Mouse (Mus musculus): ENCODE results near the gene Rnf208. TPM values are rescaled to one million over a fixed set of nuclear protein-coding genes. Genes with fewer than 3 reads are reported as not detected.
A peak's percentile ranks its signal among the peaks of the same experiment; 100 is the strongest.

Rnf208 gene
- polyA plus RNA-seq, 1 experiment from 2014 or later = 43.1 TPM

DNA sequence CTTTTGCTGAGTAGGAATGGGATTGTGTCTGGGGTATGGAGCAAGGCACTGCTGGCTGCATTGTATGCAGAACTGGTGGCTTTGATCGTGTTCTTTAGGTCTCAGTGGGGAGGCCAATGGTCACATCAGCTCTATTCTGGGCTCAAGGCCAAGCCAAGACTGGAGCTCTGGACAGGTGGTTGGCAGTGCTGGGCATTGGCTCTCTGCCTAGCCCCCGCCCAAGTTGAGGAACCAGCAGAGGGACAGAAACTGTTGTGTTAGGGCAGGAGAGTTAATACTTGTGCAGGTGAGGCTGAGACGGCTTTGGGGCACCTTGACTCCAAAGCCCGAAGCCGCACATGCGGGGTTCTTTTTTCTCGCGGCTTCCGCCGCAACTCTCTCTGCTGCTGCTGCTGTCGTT lies 47.6 kb downstream of the Rnf208 start, which contains the start of gene Lrrc26:
Lrrc26 (plus strand) TSS at position 265 of the 400 bp plus-strand sequence.
- 9% methylated on average over 11 of the region's 11 CpGs for WGBS
- ATAC-seq = no peak

DNA sequence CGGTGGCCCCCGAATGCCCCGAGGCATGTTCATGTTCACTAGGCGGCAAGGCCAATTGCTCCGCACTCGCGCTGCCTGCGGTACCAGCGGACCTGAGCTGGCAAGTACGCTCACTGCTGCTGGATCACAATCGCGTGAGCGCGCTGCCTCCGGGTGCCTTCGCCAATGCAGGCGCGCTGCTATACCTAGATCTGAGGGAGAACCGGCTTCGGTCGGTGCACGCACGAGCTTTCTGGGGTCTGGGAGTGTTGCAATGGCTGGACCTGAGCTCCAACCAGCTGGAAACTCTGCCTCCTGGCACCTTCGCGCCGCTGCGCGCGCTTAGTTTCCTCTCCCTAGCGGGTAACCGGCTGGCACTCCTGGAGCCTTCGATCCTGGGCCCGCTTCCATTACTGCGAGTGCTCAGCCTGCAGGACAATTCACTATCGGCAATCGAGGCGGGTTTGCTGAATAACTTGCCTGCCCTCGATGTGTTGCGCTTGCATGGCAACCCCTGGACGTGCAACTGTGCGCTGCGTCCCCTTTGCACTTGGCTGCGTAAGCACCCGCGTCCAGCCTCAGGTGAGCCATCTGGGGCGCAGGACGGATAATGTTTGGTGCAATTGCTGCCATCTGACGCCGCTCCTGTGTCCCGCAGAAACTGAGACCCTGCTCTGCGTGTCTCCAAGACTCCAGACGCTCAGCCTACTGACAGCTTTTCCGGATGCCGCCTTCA lies 48.2 kb downstream of the Rnf208 start:
- no peak for ATAC-seq
- Histone ChIP-seq H3K4me2 (peak overlapping the region; percentile 51), H3K9ac (peak overlapping the region; percentile 21)

More for the DNA sequence above, 47.6 kb downstream of the Rnf208 start, which contains the start of gene Lrrc26:
- H3K36me3 ChIP-seq (ENCODE audit: poor library complexity, severe bottlenecking) = peaks cover 21% of the 10 kb centered on the region
- H3K9ac ChIP-seq = peak within 1 kb of the TSS; percentile 21
- H3K9me3 ChIP-seq (replicated peaks) = no peaks in the 10 kb centered on the region
- no peak within 1 kb of the TSS for H3K27ac ChIP-seq
- H3K4me2 ChIP-seq = peak within 1 kb of the TSS; percentile 51
- H3K27me3 ChIP-seq = peaks cover 73% of the 10 kb centered on the region
- H3K4me3 ChIP-seq = peak within 1 kb of the TSS; percentile 27
- peaks cover 26% of the 10 kb centered on the region for H3K4me1 ChIP-seq

DNA sequence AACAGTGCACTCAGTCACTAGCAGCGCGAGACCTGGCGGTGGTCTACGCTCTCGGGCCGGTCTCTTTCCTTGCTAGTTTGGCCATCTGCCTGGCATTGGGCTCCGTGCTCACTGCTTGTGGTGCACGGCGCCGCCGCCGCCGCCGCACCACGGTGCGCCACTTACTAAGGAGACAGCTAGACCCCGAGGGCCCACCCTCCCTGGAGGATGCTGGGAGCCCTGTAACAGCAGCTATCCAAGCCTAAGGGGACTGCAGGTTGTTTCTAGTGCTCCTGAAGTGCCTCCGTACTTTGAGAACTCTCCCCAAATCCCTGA lies 48.7 kb downstream of the Rnf208 start:
- WGBS = under 1% methylated on average over 18 of the region's 18 CpGs
- no peak for ATAC-seq
- H3K9me3 ChIP-seq (replicated peaks) = no peaks in the 10 kb centered on the region
- no peak overlapping the region for H3K27ac ChIP-seq
- H3K36me3 ChIP-seq (ENCODE audit: poor library complexity, severe bottlenecking) = peaks cover 10% of the 10 kb centered on the region
- H3K4me3 ChIP-seq = peak overlapping the region; percentile 27
- peak overlapping the region; percentile 21; the same call in 1 of the 2 replicates for H3K9ac ChIP-seq
- peak overlapping the region; percentile 51 for H3K4me2 ChIP-seq
- peaks cover 26% of the 10 kb centered on the region for H3K4me1 ChIP-seq
- peaks cover 83% of the 10 kb centered on the region for H3K27me3 ChIP-seq

More for the DNA sequence above, 48.2 kb downstream of the Rnf208 start:
- WGBS = 2% methylated on average over 54 of the region's 54 CpGs
- peaks cover 78% of the 10 kb centered on the region for H3K27me3 ChIP-seq
- peaks cover 26% of the 10 kb centered on the region for H3K4me1 ChIP-seq
- H3K27ac ChIP-seq = no peak overlapping the region
- H3K9me3 ChIP-seq (replicated peaks) = no peaks in the 10 kb centered on the region
- peak overlapping the region; percentile 27 for H3K4me3 ChIP-seq
- peaks cover 15% of the 10 kb centered on the region for H3K36me3 ChIP-seq (ENCODE audit: poor library complexity, severe bottlenecking)

DNA sequence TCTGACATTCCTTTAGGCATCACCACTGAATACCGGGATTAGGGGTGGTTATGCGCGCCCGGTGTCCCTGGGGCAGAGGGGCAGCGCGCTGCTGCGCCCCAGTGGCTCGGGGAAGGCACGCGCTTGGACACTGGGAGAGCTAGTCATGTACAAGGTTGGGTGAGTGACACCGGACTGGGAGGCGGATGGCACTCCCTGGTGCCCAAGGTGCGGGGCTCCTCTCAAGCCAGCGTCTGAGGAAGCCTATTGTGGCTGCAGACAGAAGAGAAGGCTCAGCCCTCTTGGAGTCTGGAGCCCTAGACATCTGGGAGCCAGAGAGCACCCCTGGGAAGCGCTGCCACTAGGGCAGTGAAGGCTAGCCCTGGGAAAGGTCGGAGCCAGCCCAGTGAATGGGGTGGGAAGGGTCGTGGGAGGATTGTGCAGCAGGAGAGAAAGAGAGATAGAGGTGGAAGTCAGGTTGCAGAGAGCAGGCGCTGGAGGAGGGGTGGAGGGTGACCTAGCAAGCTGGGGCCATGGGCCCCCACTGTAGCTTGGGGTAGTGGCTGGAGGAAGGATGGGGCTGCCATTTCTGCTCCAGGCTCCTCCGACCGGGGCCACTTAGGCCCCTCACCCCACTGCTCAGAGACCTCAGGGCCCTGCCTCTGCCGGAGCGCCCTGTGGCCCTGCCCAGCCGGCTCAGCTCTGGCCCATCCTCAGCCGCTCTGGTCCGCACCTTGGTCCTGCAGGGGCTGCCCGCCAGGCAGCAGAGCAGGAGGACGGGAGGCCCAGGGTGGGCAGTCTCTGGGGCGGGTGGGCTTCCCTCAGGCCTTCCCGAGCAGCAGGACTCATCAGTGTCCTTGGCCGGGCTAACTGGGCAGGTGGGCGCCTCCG lies 49.4 kb downstream of the Rnf208 start:
- Histone ChIP-seq H3K9me3 (replicated peaks) (no peaks in the 10 kb centered on the region), H3K4me1 (peaks cover 26% of the 10 kb centered on the region), H3K27me3 (peaks cover 90% of the 10 kb centered on the region), H3K9ac (peak overlapping the region; percentile 43; the same call in 1 of the 2 replicates), H3K4me3 (peak overlapping the region; percentile 27), H3K4me2 (peak overlapping the region; percentile 51), H3K36me3 (ENCODE audit: poor library complexity, severe bottlenecking) (peaks cover 3% of the 10 kb centered on the region), H3K27ac (no peak overlapping the region)
- peak; percentile 22; the same call in 1 of the 2 replicates for ATAC-seq
- WGBS = 3% methylated on average over 32 of the region's 32 CpGs

DNA sequence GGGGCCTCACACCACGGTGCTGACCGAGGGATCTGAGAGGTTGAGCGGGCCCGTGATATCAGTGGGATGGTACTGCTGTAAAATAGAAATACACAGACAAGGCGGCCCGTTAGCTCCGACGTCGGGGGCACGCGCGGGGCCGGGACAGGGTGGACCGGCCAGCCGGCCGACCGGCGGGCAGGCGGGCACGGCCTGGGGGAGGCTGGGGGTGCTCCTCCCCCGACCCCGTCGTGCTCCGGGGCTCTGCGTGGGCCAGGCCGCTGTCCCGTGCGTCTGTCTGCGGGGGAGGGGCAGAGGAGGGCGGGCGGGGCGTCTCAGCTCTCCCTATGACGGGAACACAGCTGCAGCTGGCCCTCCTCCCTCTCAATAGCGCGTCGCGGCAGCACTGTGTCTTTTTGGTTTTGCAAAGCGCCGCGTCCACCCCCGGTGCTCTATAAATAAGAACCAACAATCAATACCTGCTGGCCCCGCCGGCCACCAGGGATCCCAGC lies 50.0 kb downstream of the Rnf208 start:
- Histone ChIP-seq H3K4me1 (peaks cover 26% of the 10 kb centered on the region), H3K9me3 (replicated peaks) (no peaks in the 10 kb centered on the region), H3K27ac (no peak overlapping the region), H3K4me2 (peak overlapping the region; percentile 50), H3K9ac (peak overlapping the region; percentile 43), H3K36me3 (ENCODE audit: poor library complexity, severe bottlenecking) (no peaks in the 10 kb centered on the region), H3K27me3 (peaks cover 96% of the 10 kb centered on the region), H3K4me3 (peak overlapping the region; percentile 27)
- WGBS = 4% methylated on average over 36 of the region's 43 CpGs
- ATAC-seq = 0 out of 2 replicates have a peak, but pooled peaks have one; percentile 31

DNA sequence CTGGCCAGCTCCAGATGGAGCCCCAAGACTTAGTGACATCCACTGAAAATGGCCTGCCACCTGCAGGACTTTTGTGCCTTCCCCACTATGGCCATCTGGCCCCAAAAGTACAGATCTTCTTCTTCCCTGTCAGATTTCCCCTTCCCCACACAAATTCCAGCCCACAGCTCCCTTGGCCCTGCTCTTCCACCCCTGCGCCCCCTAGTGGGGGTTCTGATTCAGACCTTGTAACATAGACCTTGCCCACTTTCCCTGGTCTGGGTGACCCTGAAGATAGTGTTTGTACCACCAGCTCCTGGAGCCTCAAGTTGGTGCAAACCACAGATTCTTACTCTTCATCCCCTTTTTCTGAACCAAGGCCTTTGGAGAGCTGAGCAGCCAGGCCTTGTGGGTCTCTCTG lies 50.8 kb downstream of the Rnf208 start:
- H3K27me3 ChIP-seq = peaks cover 98% of the 10 kb centered on the region

DNA sequence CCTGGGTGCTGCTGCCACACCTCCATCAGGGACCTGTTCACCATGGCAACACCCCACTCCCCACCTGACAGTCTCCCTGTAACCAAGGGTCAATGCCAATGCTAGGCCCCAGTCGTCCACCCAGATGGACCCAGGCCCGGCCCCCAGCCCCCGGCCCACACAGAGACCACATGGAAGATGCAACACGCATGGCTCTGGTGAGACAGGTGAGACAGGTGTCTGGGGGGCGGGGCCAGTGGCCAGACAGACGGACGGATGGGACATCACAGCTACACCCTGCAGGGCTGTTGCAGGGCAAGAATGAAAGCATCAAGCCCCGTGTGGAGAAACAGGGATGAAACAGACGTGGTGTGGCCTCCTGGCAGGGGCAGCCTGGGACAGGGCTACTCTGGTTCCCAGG lies 51.7 kb downstream of the Rnf208 start:
- 79% methylated on average over 9 of the region's 9 CpGs for WGBS

More for the DNA sequence above, 50.8 kb downstream of the Rnf208 start:
- Histone ChIP-seq H3K9me3 (replicated peaks) (no peaks in the 10 kb centered on the region), H3K4me3 (no peak overlapping the region), H3K4me2 (no peak overlapping the region; the same call in 1 of the 2 replicates), H3K9ac (no peak overlapping the region), H3K27ac (no peak overlapping the region), H3K36me3 (ENCODE audit: poor library complexity, severe bottlenecking) (no peaks in the 10 kb centered on the region), H3K4me1 (peaks cover 26% of the 10 kb centered on the region)
- ATAC-seq = no peak
- WGBS = 0% methylated on average over 1 of the region's 1 CpGs

More for the DNA sequence above, 51.7 kb downstream of the Rnf208 start:
- Histone ChIP-seq H3K9me3 (replicated peaks) (no peaks in the 10 kb centered on the region), H3K4me3 (no peak overlapping the region), H3K27me3 (peaks cover 98% of the 10 kb centered on the region), H3K4me1 (peaks cover 26% of the 10 kb centered on the region), H3K36me3 (ENCODE audit: poor library complexity, severe bottlenecking) (no peaks in the 10 kb centered on the region), H3K4me2 (no peak overlapping the region), H3K9ac (no peak overlapping the region), H3K27ac (no peak overlapping the region)
- ATAC-seq = no peak

Other genes with a start within 250 kb of the Rnf208 start
- gene Nsmf, start 187.9 kb upstream of the Rnf208 start, polyA plus RNA-seq (2015; fragmentation: Nextera tagmentation; extraction: Ambion mirVana) = 125 and 129 TPM in 2 replicates
- not detected in 2 replicates for gene Entpd8, start 162.0 kb upstream of the Rnf208 start, polyA plus RNA-seq (2015; fragmentation: Nextera tagmentation; extraction: Ambion mirVana)
- not detected in 2 replicates for gene Noxa1, start 147.1 kb upstream of the Rnf208 start, polyA plus RNA-seq (2015; fragmentation: Nextera tagmentation; extraction: Ambion mirVana)
- 29.2 and 30.8 TPM in 2 replicates for gene Nrarp, start 61.5 kb upstream of the Rnf208 start, polyA plus RNA-seq (2015; fragmentation: Nextera tagmentation; extraction: Ambion mirVana)
- gene Tor4a, start 45.4 kb upstream of the Rnf208 start, polyA plus RNA-seq (2015; fragmentation: Nextera tagmentation; extraction: Ambion mirVana) = 0.66 and 0.78 TPM in 2 replicates
- gene Nelfb, start 30.8 kb upstream of the Rnf208 start, polyA plus RNA-seq (2015; fragmentation: Nextera tagmentation; extraction: Ambion mirVana) = 95.4 and 104 TPM in 2 replicates
- not detected in 2 replicates for gene Stpg3, start 27.6 kb upstream of the Rnf208 start, polyA plus RNA-seq (2015; fragmentation: Nextera tagmentation; extraction: Ambion mirVana)
- 0.21 TPM in 1 of 2 replicates, not detected in the other for gene Fam166a, start 23.5 kb upstream of the Rnf208 start, polyA plus RNA-seq (2015; fragmentation: Nextera tagmentation; extraction: Ambion mirVana)
- gene Tubb4b, start 17.6 kb upstream of the Rnf208 start, polyA plus RNA-seq (2015; fragmentation: Nextera tagmentation; extraction: Ambion mirVana) = 448 and 518 TPM in 2 replicates
- not detected in 2 replicates for gene Slc34a3, start 7.9 kb upstream of the Rnf208 start, polyA plus RNA-seq (2015; fragmentation: Nextera tagmentation; extraction: Ambion mirVana)
- not detected in 2 replicates for gene Rnf224, start 5.5 kb upstream of the Rnf208 start, polyA plus RNA-seq (2015; fragmentation: Nextera tagmentation; extraction: Ambion mirVana)
- 0.29 TPM in 1 of 2 replicates, not detected in the other for gene Cysrt1, start 197 bp downstream of the Rnf208 start, polyA plus RNA-seq (2015; fragmentation: Nextera tagmentation; extraction: Ambion mirVana)
- gene AL732309.1, start 4.6 kb downstream of the Rnf208 start, polyA plus RNA-seq (2015; fragmentation: Nextera tagmentation; extraction: Ambion mirVana) = 4.4 and 7.1 TPM in 2 replicates
- gene Tmem203, start 13.2 kb downstream of the Rnf208 start, polyA plus RNA-seq (2015; fragmentation: Nextera tagmentation; extraction: Ambion mirVana) = 19.4 and 20.3 TPM in 2 replicates
- gene Tprn, start 20.4 kb downstream of the Rnf208 start, polyA plus RNA-seq (2015; fragmentation: Nextera tagmentation; extraction: Ambion mirVana) = 9.7 and 10.8 TPM in 2 replicates
- 233 and 245 TPM in 2 replicates for gene Ssna1, start 30.2 kb downstream of the Rnf208 start, polyA plus RNA-seq (2015; fragmentation: Nextera tagmentation; extraction: Ambion mirVana)
- 126 and 148 TPM in 2 replicates for gene Anapc2, start 30.2 kb downstream of the Rnf208 start, polyA plus RNA-seq (2015; fragmentation: Nextera tagmentation; extraction: Ambion mirVana)
- not detected in 2 replicates for gene Tmem210, start 45.9 kb downstream of the Rnf208 start, polyA plus RNA-seq (2015; fragmentation: Nextera tagmentation; extraction: Ambion mirVana)
- gene Lrrc26, start 47.7 kb downstream of the Rnf208 start, polyA plus RNA-seq (2015; fragmentation: Nextera tagmentation; extraction: Ambion mirVana) = 0.14 TPM in 1 of 2 replicates, not detected in the other
- 5.6 and 7.9 TPM in 2 replicates for gene Grin1, start 76.9 kb downstream of the Rnf208 start, polyA plus RNA-seq (2015; fragmentation: Nextera tagmentation; extraction: Ambion mirVana)
- 59.2 and 63.2 TPM in 2 replicates for gene Man1b1, start 90.1 kb downstream of the Rnf208 start, polyA plus RNA-seq (2015; fragmentation: Nextera tagmentation; extraction: Ambion mirVana)
- gene Dpp7, start 114.1 kb downstream of the Rnf208 start, polyA plus RNA-seq (2015; fragmentation: Nextera tagmentation; extraction: Ambion mirVana) = 22.8 and 23.3 TPM in 2 replicates
- 2.2 and 3.5 TPM in 2 replicates for gene Uap1l1, start 123.4 kb downstream of the Rnf208 start, polyA plus RNA-seq (2015; fragmentation: Nextera tagmentation; extraction: Ambion mirVana)
- gene Sapcd2, start 130.1 kb downstream of the Rnf208 start, polyA plus RNA-seq (2015; fragmentation: Nextera tagmentation; extraction: Ambion mirVana) = 49.4 and 62.3 TPM in 2 replicates
- 0.68 and 0.98 TPM in 2 replicates for gene Entpd2, start 153.6 kb downstream of the Rnf208 start, polyA plus RNA-seq (2015; fragmentation: Nextera tagmentation; extraction: Ambion mirVana)
- 287 and 315 TPM in 2 replicates for gene Npdc1, start 157.1 kb downstream of the Rnf208 start, polyA plus RNA-seq (2015; fragmentation: Nextera tagmentation; extraction: Ambion mirVana)
- gene Fut7, start 181.0 kb downstream of the Rnf208 start, polyA plus RNA-seq (2015; fragmentation: Nextera tagmentation; extraction: Ambion mirVana) = 0.08 TPM in 1 of 2 replicates, not detected in the other
- 5.7 and 8.2 TPM in 2 replicates for gene Abca2, start 186.4 kb downstream of the Rnf208 start, polyA plus RNA-seq (2015; fragmentation: Nextera tagmentation; extraction: Ambion mirVana)
- gene Clic3, start 214.6 kb downstream of the Rnf208 start, polyA plus RNA-seq (2015; fragmentation: Nextera tagmentation; extraction: Ambion mirVana) = 2.4 and 3.2 TPM in 2 replicates
- gene Paxx, start 218.8 kb downstream of the Rnf208 start, polyA plus RNA-seq (2015; fragmentation: Nextera tagmentation; extraction: Ambion mirVana) = 62.0 and 65.9 TPM in 2 replicates
- gene Ptgds, start 227.8 kb downstream of the Rnf208 start, polyA plus RNA-seq (2015; fragmentation: Nextera tagmentation; extraction: Ambion mirVana) = 7.6 and 9.7 TPM in 2 replicates